Mouse (Mus musculus): Measurements from ENCODE around the gene Taar7d. TPM values are rescaled to one million over a fixed set of nuclear protein-coding genes. Genes with fewer than 3 reads are reported as not detected.

The Taar7d gene
- polyA plus RNA-seq, 1 experiment from 2014 or later: not detected

Other genes starting within 250 kb of the Taar7d start
- 114 and 132 TPM in 2 replicates for gene Rps12, start 239.9 kb upstream of the Taar7d start, polyA plus RNA-seq (2014; fragmentation: Nextera tagmentation; extraction: Ambion mirVana)
- 22.6 and 25.5 TPM in 2 replicates for gene Slc18b1, start 230.2 kb upstream of the Taar7d start, polyA plus RNA-seq (2014; fragmentation: Nextera tagmentation; extraction: Ambion mirVana)
- gene Vnn3, start 175.8 kb upstream of the Taar7d start, polyA plus RNA-seq (2014; fragmentation: Nextera tagmentation; extraction: Ambion mirVana): 0.12 TPM in 1 of 2 replicates, not detected in the other
- 0.33 TPM in 1 of 2 replicates, not detected in the other for gene Vnn1, start 132.5 kb upstream of the Taar7d start, polyA plus RNA-seq (2014; fragmentation: Nextera tagmentation; extraction: Ambion mirVana)
- gene Taar1, start 106.9 kb upstream of the Taar7d start, polyA plus RNA-seq (2014; fragmentation: Nextera tagmentation; extraction: Ambion mirVana): not detected in 2 replicates
- not detected in 2 replicates for gene Taar2, start 88.7 kb upstream of the Taar7d start, polyA plus RNA-seq (2014; fragmentation: Nextera tagmentation; extraction: Ambion mirVana)
- not detected in 2 replicates for gene Taar3, start 77.7 kb upstream of the Taar7d start, polyA plus RNA-seq (2014; fragmentation: Nextera tagmentation; extraction: Ambion mirVana)
- not detected in 2 replicates for gene Taar4, start 66.7 kb upstream of the Taar7d start, polyA plus RNA-seq (2014; fragmentation: Nextera tagmentation; extraction: Ambion mirVana)
- not detected in 2 replicates for gene Taar5, start 56.5 kb upstream of the Taar7d start, polyA plus RNA-seq (2014; fragmentation: Nextera tagmentation; extraction: Ambion mirVana)
- not detected in 2 replicates for gene Taar6, start 41.6 kb upstream of the Taar7d start, polyA plus RNA-seq (2014; fragmentation: Nextera tagmentation; extraction: Ambion mirVana)
- gene Taar7a, start 33.7 kb upstream of the Taar7d start, polyA plus RNA-seq (2014; fragmentation: Nextera tagmentation; extraction: Ambion mirVana): not detected in 2 replicates
- not detected in 2 replicates for gene Taar7b, start 27.3 kb upstream of the Taar7d start, polyA plus RNA-seq (2014; fragmentation: Nextera tagmentation; extraction: Ambion mirVana)
- gene Taar7e, start 10.4 kb downstream of the Taar7d start, polyA plus RNA-seq (2014; fragmentation: Nextera tagmentation; extraction: Ambion mirVana): not detected in 2 replicates
- not detected in 2 replicates for gene Taar7f, start 22.3 kb downstream of the Taar7d start, polyA plus RNA-seq (2014; fragmentation: Nextera tagmentation; extraction: Ambion mirVana)
- gene Taar8a, start 49.3 kb downstream of the Taar7d start, polyA plus RNA-seq (2014; fragmentation: Nextera tagmentation; extraction: Ambion mirVana): not detected in 2 replicates
- gene Taar8b, start 65.1 kb downstream of the Taar7d start, polyA plus RNA-seq (2014; fragmentation: Nextera tagmentation; extraction: Ambion mirVana): not detected in 2 replicates
- not detected in 2 replicates for gene Taar8c, start 74.7 kb downstream of the Taar7d start, polyA plus RNA-seq (2014; fragmentation: Nextera tagmentation; extraction: Ambion mirVana)
- not detected in 2 replicates for gene Taar9, start 82.3 kb downstream of the Taar7d start, polyA plus RNA-seq (2014; fragmentation: Nextera tagmentation; extraction: Ambion mirVana)
- gene Stx7, start 122.1 kb downstream of the Taar7d start, polyA plus RNA-seq (2014; fragmentation: Nextera tagmentation; extraction: Ambion mirVana): 355 and 384 TPM in 2 replicates
- gene Moxd1, start 196.3 kb downstream of the Taar7d start, polyA plus RNA-seq (2014; fragmentation: Nextera tagmentation; extraction: Ambion mirVana): 8.2 and 11.1 TPM in 2 replicates